Mouse (Mus musculus) small intestine, adult 2 months (tissue): ENCODE results near the gene Tti1. TPM values are rescaled to one million over a fixed set of nuclear protein-coding genes. Genes with fewer than 3 reads are reported as not detected.

Source experiments
- H3K27ac ChIP-seq: fragments of 200-500 bp; 2 replicates; pipeline ENCODE4 v1.5.1; 2012; ENCODE audit warnings: low read depth, low read length, control low read depth, inconsistent platforms; ENCODE audit not compliant: insufficient read depth
- H3K27me3 ChIP-seq: fragments of 200-500 bp; 2 replicates; pipeline ENCODE4 v1.6.1; 2012; ENCODE audit warnings: mild to moderate bottlenecking, moderate library complexity, low read length, inconsistent platforms; ENCODE audit not compliant: control insufficient read depth, insufficient read depth
- H3K36me3 ChIP-seq: fragments of 200-500 bp; 2 replicates; pipeline ENCODE4 v1.6.1; 2012; ENCODE audit warnings: mild to moderate bottlenecking, low read length, control low read depth, inconsistent platforms; ENCODE audit not compliant: control insufficient read depth, insufficient read depth
- H3K4me1 ChIP-seq: fragments of 200-500 bp; 2 replicates; pipeline ENCODE4 v1.6.1; 2012; ENCODE audit warnings: low read length, inconsistent platforms, mixed read lengths; ENCODE audit not compliant: control insufficient read depth, insufficient read depth, insufficient read length
- H3K4me3 ChIP-seq: fragments of 200-500 bp; 2 replicates; pipeline ENCODE4 v1.5.1; 2012; ENCODE audit warnings: low read depth, mild to moderate bottlenecking, control low read depth, inconsistent platforms, low read length, moderate library complexity
- CTCF ChIP-seq: fragments of 200-500 bp; IDR thresholded peaks from 2 replicates; pipeline ENCODE4 v1.5.1; 2012; ENCODE audit warnings: low read depth, mild to moderate bottlenecking, control low read depth, inconsistent platforms, low read length, moderate library complexity, mixed read lengths; ENCODE audit not compliant: insufficient replicate concordance, insufficient read length; ENCODE audit errors: extremely low read depth
- POLR2A ChIP-seq: fragments of 200-500 bp; IDR thresholded peaks from 2 replicates; pipeline ENCODE4 v1.6.1; 2012; ENCODE audit warnings: low read depth, mild to moderate bottlenecking, control low read depth, inconsistent platforms, low read length, moderate library complexity
- WGBS: fragments of 180-500 bp; shearing (Covaris S2); methylation state at CpG from one replicate; pipeline ENCODE4 v1.1.7; 2018; 5-methylcytosine and 5-hydroxymethylcytosine counted together
- polyA plus RNA-seq: library from polyadenylated mRNA; depleted of rRNA; stranded (reverse); fragments of >200 nt; gene quantifications from 2 replicates; pipeline ENCODE4 v1.2.3, GENCODE M21; 2012

The Tti1 gene
- polyA plus RNA-seq, 1 experiment: 6.1 TPM

- Histone ChIP-seq H3K4me1 (no peaks in the 10 kb centered on the region), H3K27me3 (peaks cover 9% of the 10 kb centered on the region), H3K4me3 (no peak overlapping the region), H3K36me3 (peaks cover 9% of the 10 kb centered on the region), H3K27ac (no peak overlapping the region)
- TF ChIP-seq POLR2A: no peak
- no peak for TF ChIP-seq CTCF
- 71% methylated on average over 5 of the region's 5 CpGs for WGBS
Measured at GRCm38 (mm10) chr2:157979241-157979640, 49.0 kb downstream of the Tti1 start.

- TF ChIP-seq POLR2A: no peak
- TF ChIP-seq CTCF: no peak
- no peak overlapping the region for H3K27ac ChIP-seq
Measured at GRCm38 (mm10) chr2:157975595-157975994, 52.6 kb downstream of the Tti1 start.

GRCm38 (mm10) chr2:157974604-157975501 lies 53.4 kb downstream of the Tti1 start:
- Histone ChIP-seq H3K4me3 (no peak overlapping the region), H3K4me1 (no peaks in the 10 kb centered on the region), H3K27me3 (peaks cover 9% of the 10 kb centered on the region), H3K36me3 (no peaks in the 10 kb centered on the region), H3K27ac (no peak overlapping the region)
- WGBS: 6% methylated on average over 23 of the region's 23 CpGs
- TF ChIP-seq CTCF: no peak
- no peak for TF ChIP-seq POLR2A

More at GRCm38 (mm10) chr2:157975595-157975994, 52.6 kb downstream of the Tti1 start:
- Histone ChIP-seq H3K4me3 (no peak overlapping the region), H3K4me1 (no peaks in the 10 kb centered on the region), H3K27me3 (peaks cover 9% of the 10 kb centered on the region), H3K36me3 (no peaks in the 10 kb centered on the region)
- WGBS: 10% methylated on average over 7 of the region's 7 CpGs

GRCm38 (mm10) chr2:157970669-157971068 lies 57.6 kb downstream of the Tti1 start:
- 9% methylated on average over 3 of the region's 3 CpGs for WGBS
- H3K27ac ChIP-seq: no peak overlapping the region
- TF ChIP-seq POLR2A (no peak), CTCF (no peak)

GRCm38 (mm10) chr2:157970124-157970523 lies 58.1 kb downstream of the Tti1 start:
- Histone ChIP-seq H3K27ac (no peak overlapping the region), H3K36me3 (no peaks in the 10 kb centered on the region), H3K4me1 (no peaks in the 10 kb centered on the region), H3K27me3 (peaks cover 7% of the 10 kb centered on the region; the same call in 1 of the 2 replicates), H3K4me3 (no peak overlapping the region)
- WGBS: 67% methylated on average over 6 of the region's 6 CpGs
- TF ChIP-seq CTCF (no peak), POLR2A (no peak)

More at GRCm38 (mm10) chr2:157970669-157971068, 57.6 kb downstream of the Tti1 start:
- Histone ChIP-seq H3K27me3 (peaks cover 9% of the 10 kb centered on the region), H3K36me3 (no peaks in the 10 kb centered on the region), H3K4me1 (no peaks in the 10 kb centered on the region), H3K4me3 (no peak overlapping the region)

- WGBS: 16% methylated on average over 3 of the region's 3 CpGs
- Histone ChIP-seq H3K36me3 (no peaks in the 10 kb centered on the region), H3K4me1 (no peaks in the 10 kb centered on the region), H3K4me3 (no peak overlapping the region), H3K27ac (no peak overlapping the region), H3K27me3 (no peaks in the 10 kb centered on the region)
- TF ChIP-seq CTCF: no peak
- TF ChIP-seq POLR2A: no peak
Measured at GRCm38 (mm10) chr2:157967856-157968255, 60.4 kb downstream of the Tti1 start.

- TF ChIP-seq CTCF (no peak), POLR2A (no peak)
- no peak overlapping the region for H3K4me3 ChIP-seq
- H3K4me1 ChIP-seq: no peaks in the 10 kb centered on the region
- no peaks in the 10 kb centered on the region for H3K36me3 ChIP-seq
- 4% methylated on average over 2 of the region's 2 CpGs for WGBS
- H3K27me3 ChIP-seq: peaks cover 2% of the 10 kb centered on the region; the same call in 1 of the 2 replicates
- no peak overlapping the region for H3K27ac ChIP-seq
Measured at GRCm38 (mm10) chr2:157957707-157958108, 70.5 kb downstream of the Tti1 start.
